Mouse (Mus musculus): ENCODE results near the gene Cdhr3.

- no peak for TF ChIP-seq CTCF (IDR thresholded peaks at IDR 0.05; ENCODE audit: low read depth, low read length)
- no peak for TF ChIP-seq POLR2A (IDR thresholded peaks at IDR 0.05; ENCODE audit: borderline replicate concordance, low read depth, low read length)
Measured at GRCm38 (mm10) chr12:33128121-33128520, 35.4 kb upstream of the Cdhr3 start.
